In genomic region chr2:92082196-92082595, GRCm38 (mm10) we compare ENCODE assay signal across 23 mouse cellular contexts.
"Had no signal": no experiment of that assay in that cellular context is flagged by ENCODE, and none has a peak within 500 bp of the region (broad histone marks: within the 10 kb centered on the region; RNA-seq: fewer than 3 reads in every experiment).

No protein-coding gene starts in this region.

- H3K27ac ChIP-seq: hindbrain, embryonic 14.5 days; hindbrain, postnatal 0 days; limb, embryonic 10.5 days; limb, embryonic 13.5 days; liver, embryonic 12.5 days; liver, embryonic 15.5 days; lung, embryonic 15.5 days; midbrain, embryonic 12.5 days; midbrain, embryonic 15.5 days; neural tube, embryonic 12.5 days; neural tube, embryonic 15.5 days; stomach, postnatal 0 days had no signal

- H3K4me2 ChIP-seq: hindbrain, embryonic 14.5 days; limb, embryonic 13.5 days; liver, embryonic 12.5 days; liver, embryonic 15.5 days; lung, embryonic 15.5 days; midbrain, embryonic 12.5 days; midbrain, embryonic 15.5 days; neural tube, embryonic 12.5 days; neural tube, embryonic 15.5 days had no signal

- H3K4me3 ChIP-seq: limb, embryonic 10.5 days; limb, embryonic 13.5 days; liver, embryonic 12.5 days; liver, embryonic 15.5 days; lung, embryonic 15.5 days; megakaryocyte, embryonic 14.5 days; midbrain, embryonic 12.5 days; midbrain, embryonic 15.5 days; neural tube, embryonic 12.5 days; neural tube, embryonic 15.5 days had no signal

- ATAC-seq: hindbrain, postnatal 0 days; inflammation-experienced regulatory T-cells, adult 6 months; intestine, postnatal 0 days; liver, embryonic 12.5 days; midbrain, embryonic 15.5 days had no signal

- H3K36me3 ChIP-seq: limb, embryonic 10.5 days; limb, embryonic 13.5 days; liver, embryonic 12.5 days; liver, embryonic 15.5 days; lung, embryonic 15.5 days; midbrain, embryonic 12.5 days; midbrain, embryonic 15.5 days; neural tube, embryonic 12.5 days; neural tube, embryonic 15.5 days had no signal

- H3K9me3 ChIP-seq: limb, embryonic 10.5 days; limb, embryonic 13.5 days; liver, embryonic 12.5 days; liver, embryonic 15.5 days; lung, embryonic 15.5 days; megakaryocyte, embryonic 14.5 days; midbrain, embryonic 12.5 days; midbrain, embryonic 15.5 days; neural tube, embryonic 12.5 days; neural tube, embryonic 15.5 days had no signal

- H3K9ac ChIP-seq: hindbrain, embryonic 14.5 days; limb, embryonic 13.5 days; liver, embryonic 12.5 days; liver, embryonic 15.5 days; lung, embryonic 15.5 days; midbrain, embryonic 12.5 days; midbrain, embryonic 15.5 days; neural tube, embryonic 12.5 days; neural tube, embryonic 15.5 days had no signal

- H3K4me1 ChIP-seq: limb, embryonic 10.5 days; limb, embryonic 13.5 days; liver, embryonic 12.5 days; liver, embryonic 15.5 days; megakaryocyte, embryonic 14.5 days; midbrain, embryonic 12.5 days; midbrain, embryonic 15.5 days; neural tube, embryonic 12.5 days; neural tube, embryonic 15.5 days had no signal

- H3K27me3 ChIP-seq: limb, embryonic 13.5 days; liver, embryonic 15.5 days; lung, embryonic 15.5 days; midbrain, embryonic 12.5 days; midbrain, embryonic 15.5 days; neural tube, embryonic 12.5 days; neural tube, embryonic 15.5 days had no signal

- DNase-seq: liver; lung, adult 18-20 months; lung, postnatal 10 days; lung, postnatal 36 days; right cerebral cortex, postnatal 25 days; thymus, adult 2 months; thymus, postnatal 14 days; thymus, postnatal 4 days had no signal
